Mouse (Mus musculus): ENCODE measurements around the gene Gm20671. TPM values are rescaled to one million over a fixed set of nuclear protein-coding genes. Genes with fewer than 3 reads are reported as not detected.

Gm20671 gene
- polyA plus RNA-seq, 1 experiment from 2014 or later = not detected

- in situ Hi-C loops (cut with MboI; ENCODE audit: low pct_unique_long_range_greater_than_20kb) = loop anchor here (25.0 kb wide), 2 partner anchors 320 to 420 kb away; no protein-coding TSS in a partner anchor
- CTCF ChIA-PET = interaction anchor here (1.2 kb wide), 1 partner anchor 30 kb away, joined by 4 read pairs; no protein-coding TSS in a partner anchor
- ATAC-seq (no peak), DNase-seq (ENCODE audit: low read depth, low spot score) (no peak)
- POLR2A ChIA-PET = no interaction called here
- no peaks in the 10 kb centered on the region for H3K27me3 ChIP-seq
- TF ChIP-seq CTCF (IDR thresholded peaks at IDR 0.05) = no peak
These were observed 109.2 kb downstream of the Gm20671 start for GRCm38 (mm10) chr5:32717726-32718125.

DNA sequence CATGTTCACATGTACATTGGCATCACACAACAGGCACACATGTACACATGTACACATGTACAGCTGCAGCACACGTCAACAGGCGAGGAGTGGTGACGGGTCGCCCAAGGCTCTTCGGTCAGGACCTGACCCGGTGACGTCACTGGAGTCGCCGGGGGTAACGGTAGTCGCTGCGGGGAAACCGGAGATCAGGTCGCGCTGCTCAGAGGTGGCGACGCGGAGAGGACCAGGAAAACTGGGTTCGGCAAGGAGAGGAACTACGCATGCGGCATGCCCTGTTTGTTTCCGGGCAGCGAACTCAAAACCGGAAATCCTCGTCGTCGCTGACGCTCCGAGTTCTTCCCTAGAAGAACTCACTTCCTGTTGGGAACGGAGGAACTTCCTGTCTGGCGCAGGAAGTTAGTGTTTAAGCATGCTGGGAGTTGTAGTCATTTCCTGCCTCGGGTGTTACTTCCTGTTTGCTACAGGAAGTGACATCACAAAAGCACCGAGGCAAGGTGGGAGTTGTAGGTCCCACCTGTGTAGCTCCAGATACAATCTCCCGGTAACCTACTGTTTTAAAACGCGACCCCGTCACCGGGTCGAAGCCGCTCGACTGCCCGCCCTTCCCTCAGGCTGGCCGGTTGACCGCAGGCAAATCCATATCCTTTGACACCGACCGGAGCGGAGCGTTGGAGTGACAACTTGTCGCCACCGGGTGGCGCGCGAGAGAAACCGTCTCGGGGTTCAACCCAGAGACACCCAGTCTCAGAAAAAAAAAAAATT, 113.0 kb downstream of the Gm20671 start:
- DNase-seq (ENCODE audit: low read depth, low spot score) (peak; percentile 97), ATAC-seq (peak; percentile 63)
- ChIA-PET CTCF (interaction anchor here (0.9 to 1.9 kb wide), 11 partner anchors 8 to 62 kb away, joined by 3 to 10 read pairs (median 5); no protein-coding TSS in a partner anchor), POLR2A (no interaction called here)
- H3K27me3 ChIP-seq = no peaks in the 10 kb centered on the region
- in situ Hi-C loops (cut with MboI; ENCODE audit: low pct_unique_long_range_greater_than_20kb) = loop anchor here (25.0 kb wide), 2 partner anchors 323 to 423 kb away; no protein-coding TSS in a partner anchor
- peak; percentile 97 for TF ChIP-seq CTCF (IDR thresholded peaks at IDR 0.05)

GRCm38 (mm10) chr5:32713042-32713702, 113.7 kb downstream of the Gm20671 start:
- CTCF ChIA-PET = interaction anchor here (1.4 to 1.8 kb wide), 2 partner anchors 16 to 48 kb away, joined by 5 to 7 read pairs; no protein-coding TSS in a partner anchor
- no peak for DNase-seq (ENCODE audit: low read depth, low spot score)
- ATAC-seq = peak; percentile 8
- POLR2A ChIA-PET = no interaction called here
- TF ChIP-seq CTCF (IDR thresholded peaks at IDR 0.05) = no peak
- in situ Hi-C loops (cut with MboI; ENCODE audit: low pct_unique_long_range_greater_than_20kb) = loop anchor here (25.0 kb wide), 2 partner anchors 324 to 424 kb away; no protein-coding TSS in a partner anchor
- H3K27me3 ChIP-seq = no peaks in the 10 kb centered on the region

GRCm38 (mm10) chr5:32712221-32713041, 114.5 kb downstream of the Gm20671 start:
- in situ Hi-C loops (cut with MboI; ENCODE audit: low pct_unique_long_range_greater_than_20kb) = loop anchor here (25.0 kb wide), 2 partner anchors 325 to 425 kb away; no protein-coding TSS in a partner anchor
- no peak for TF ChIP-seq CTCF (IDR thresholded peaks at IDR 0.05)
- DNase-seq (ENCODE audit: low read depth, low spot score) = no peak
- ChIA-PET POLR2A (no interaction called here), CTCF (no interaction called here)
- ATAC-seq = no peak
- no peaks in the 10 kb centered on the region for H3K27me3 ChIP-seq

DNA sequence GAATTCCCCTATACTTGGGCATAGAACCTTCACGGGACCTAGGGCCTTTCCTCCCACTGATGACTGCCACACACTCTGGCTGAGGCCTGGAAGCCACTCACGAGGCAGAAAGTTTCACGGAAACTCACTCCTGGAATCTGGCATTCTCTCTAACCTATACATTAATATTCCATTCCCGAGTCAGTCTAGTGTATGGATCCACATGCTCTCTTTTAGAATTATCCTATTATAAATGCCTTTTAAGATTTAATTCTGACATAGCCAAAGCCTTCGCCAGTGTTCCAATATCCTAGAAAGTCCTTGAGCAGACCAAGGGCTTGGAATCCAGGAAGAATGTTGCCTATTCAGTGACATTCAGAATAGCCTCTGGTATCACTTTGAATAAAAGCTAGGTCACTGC, 115.4 kb downstream of the Gm20671 start:
- POLR2A ChIA-PET = no interaction called here
- in situ Hi-C loops (cut with MboI; ENCODE audit: low pct_unique_long_range_greater_than_20kb) = loop anchor here (25.0 kb wide), 2 partner anchors 326 to 426 kb away; no protein-coding TSS in a partner anchor
- CTCF ChIA-PET = no interaction called here
- H3K27me3 ChIP-seq = no peaks in the 10 kb centered on the region
- no peak for TF ChIP-seq CTCF (IDR thresholded peaks at IDR 0.05)
- DNase-seq (ENCODE audit: low read depth, low spot score) (no peak), ATAC-seq (no peak)

GRCm38 (mm10) chr5:32706226-32706780, 120.6 kb downstream of the Gm20671 start:
- ATAC-seq = peak; percentile 71
- ChIA-PET CTCF (interaction anchor here (1.3 to 1.9 kb wide), 3 partner anchors 8 to 43 kb away, joined by 3 to 8 read pairs (median 4); no protein-coding TSS in a partner anchor), POLR2A (no interaction called here)
- no peaks in the 10 kb centered on the region for H3K27me3 ChIP-seq
- TF ChIP-seq CTCF (IDR thresholded peaks at IDR 0.05) = no peak
- in situ Hi-C loops (cut with MboI; ENCODE audit: low pct_unique_long_range_greater_than_20kb) = loop anchor here (25.0 kb wide), 2 partner anchors 331 to 431 kb away; no protein-coding TSS in a partner anchor
- DNase-seq (ENCODE audit: low read depth, low spot score) = peak; percentile 22

GRCm38 (mm10) chr5:32697208-32697867, 129.6 kb downstream of the Gm20671 start:
- in situ Hi-C loops (cut with MboI; ENCODE audit: low pct_unique_long_range_greater_than_20kb) = no loop called here
- ATAC-seq (no peak), DNase-seq (ENCODE audit: low read depth, low spot score) (no peak)
- POLR2A ChIA-PET = no interaction called here
- CTCF ChIA-PET = no interaction called here
- no peaks in the 10 kb centered on the region for H3K27me3 ChIP-seq
- no peak for TF ChIP-seq CTCF (IDR thresholded peaks at IDR 0.05)

GRCm38 (mm10) chr5:32693411-32693810, 133.5 kb downstream of the Gm20671 start:
- DNase-seq (ENCODE audit: low read depth, low spot score) (no peak), ATAC-seq (no peak)
- TF ChIP-seq CTCF (IDR thresholded peaks at IDR 0.05) = no peak
- ChIA-PET CTCF (no interaction called here), POLR2A (no interaction called here)
- no peaks in the 10 kb centered on the region for H3K27me3 ChIP-seq
- in situ Hi-C loops (cut with MboI; ENCODE audit: low pct_unique_long_range_greater_than_20kb) = no loop called here

Other genes starting within 250 kb of the Gm20671 start
- gene Yes1, start 215.9 kb downstream of the Gm20671 start, polyA plus RNA-seq (2021) = 39.3 TPM
- gene Pisd, start 41.5 kb downstream of the Gm20671 start, polyA plus RNA-seq (2021) = 58.8 TPM
- gene Prr14l, start 27.1 kb upstream of the Gm20671 start, polyA plus RNA-seq (2021) = 16.4 TPM
- 24.1 TPM for gene Depdc5, start 36.6 kb upstream of the Gm20671 start, polyA plus RNA-seq (2021)
- gene Ywhah, start 191.7 kb upstream of the Gm20671 start, polyA plus RNA-seq (2021) = 296 TPM